Mouse (Mus musculus) cortical plate, adult 2 months (tissue): Measurements from ENCODE around the gene Rnf26.

Experiments
- CTCF ChIP-seq: fragments of 200-500 bp; IDR thresholded peaks from 2 replicates; pipeline ENCODE4 v1.5.1; 2011; ENCODE audit warnings: mild to moderate bottlenecking, control low read depth, low read length; ENCODE audit not compliant: insufficient read depth; ENCODE audit errors: extremely low read depth
- POLR2A ChIP-seq: fragments of 200-500 bp; IDR thresholded peaks from 2 replicates; pipeline ENCODE4 v1.6.1; 2011; ENCODE audit warnings: mild to moderate bottlenecking, low read length, control low read depth; ENCODE audit not compliant: insufficient read depth; ENCODE audit errors: extremely low read depth

- TF ChIP-seq CTCF (no peak), POLR2A (no peak)
Observed at GRCm38 (mm10) chr9:44058606-44059005, 54.7 kb downstream of the Rnf26 start.
